ENCODE assay signal across 26 mouse cellular contexts in genomic region chr17:30679612-30680011, GRCm38 (mm10). TPM values are rescaled to one million over a fixed set of nuclear protein-coding genes. Genes with fewer than 3 reads are reported as not detected.
DNase-seq lines count a peak whose midpoint lies in the region; ATAC-seq and TF ChIP-seq lines count a peak whose summit lies in the region.
"Had no signal": no experiment of that assay in that cellular context is flagged by ENCODE, and none has a peak within 500 bp of the region (broad histone marks: within the 10 kb centered on the region; RNA-seq: fewer than 3 reads in every experiment).

No protein-coding gene starts in this region.

- peak; percentile 9; the same call in 1 of the 2 replicates for TF ChIP-seq CTCF in liver, postnatal 0 days (IDR thresholded peaks at IDR 0.05; ENCODE audit: low read depth)
- TF ChIP-seq CTCF in E14TG2a.4 (conservative IDR thresholded peaks at IDR 0.05; ENCODE audit: low read length) = peak; percentile 51

- no peak overlapping the region for H3K4me3 ChIP-seq in liver, postnatal 0 days (ENCODE audit: low read depth, low read length)
- no peak overlapping the region for H3K4me3 ChIP-seq in E14TG2a.4 (replicated peaks; ENCODE audit: low read length)
- H3K4me3 ChIP-seq in heart, embryonic 10.5 days = no peak overlapping the region
- no peak overlapping the region for H3K4me3 ChIP-seq in limb, embryonic 10.5 days
- H3K4me3 ChIP-seq: embryonic facial prominence, embryonic 15.5 days; erythroblast, embryonic 14.5 days; forebrain, embryonic 10.5 days; gastrocnemius, adult 2 months; hindbrain, embryonic 12.5 days had no signal

- no peaks in the 10 kb centered on the region for H3K4me1 ChIP-seq in liver, postnatal 0 days (ENCODE audit: insufficient read depth)
- peaks cover 8% of the 10 kb centered on the region for H3K4me1 ChIP-seq in E14TG2a.4 (replicated peaks; ENCODE audit: low read depth, low read length)
- no peaks in the 10 kb centered on the region for H3K4me1 ChIP-seq in heart, embryonic 10.5 days
- no peaks in the 10 kb centered on the region for H3K4me1 ChIP-seq in limb, embryonic 10.5 days
- H3K4me1 ChIP-seq: embryonic facial prominence, embryonic 15.5 days; forebrain, embryonic 10.5 days; hindbrain, embryonic 12.5 days had no signal

- no peak overlapping the region for H3K4me2 ChIP-seq in liver, postnatal 0 days (ENCODE audit: low read depth, low read length)
- H3K4me2 ChIP-seq: embryonic facial prominence, embryonic 15.5 days; hindbrain, embryonic 12.5 days had no signal

- H3K36me3 ChIP-seq in liver, postnatal 0 days (replicated peaks; ENCODE audit: insufficient read depth, low read length) = no peaks in the 10 kb centered on the region
- peaks cover 84% of the 10 kb centered on the region for H3K36me3 ChIP-seq in E14TG2a.4 (ENCODE audit: insufficient read depth, low read length)
- H3K36me3 ChIP-seq in heart, embryonic 10.5 days = no peaks in the 10 kb centered on the region
- H3K36me3 ChIP-seq in limb, embryonic 10.5 days = no peaks in the 10 kb centered on the region
- H3K36me3 ChIP-seq: embryonic facial prominence, embryonic 15.5 days; forebrain, embryonic 10.5 days; hindbrain, embryonic 12.5 days had no signal

- no peak for ATAC-seq in liver, postnatal 0 days
- ATAC-seq: CD4-positive, CD25-positive, alpha-beta regulatory T cell, adult 4 months; forebrain, embryonic 14.5 days; hindbrain, embryonic 16.5 days; inflammation-experienced regulatory T-cells, adult 6 months had no signal

- no peak overlapping the region for H3K9ac ChIP-seq in liver, postnatal 0 days (replicated peaks)
- H3K9ac ChIP-seq: embryonic facial prominence, embryonic 15.5 days; hindbrain, embryonic 12.5 days had no signal

- 87% methylated on average over 4 of the region's 4 CpGs for WGBS in liver, postnatal 0 days (ENCODE audit: insufficient replicate concordance)
- 89% methylated on average over 4 of the region's 4 CpGs for WGBS in heart, embryonic 10.5 days
- WGBS in limb, embryonic 10.5 days = 95% methylated on average over 4 of the region's 4 CpGs

- H3K9me3 ChIP-seq in liver, postnatal 0 days (ENCODE audit: low read length) = no peaks in the 10 kb centered on the region
- H3K9me3 ChIP-seq in E14TG2a.4 (ENCODE audit: low read length) = 0 out of 2 replicates have a peak, but pooled peaks cover 2% of the 10 kb centered on the region
- H3K9me3 ChIP-seq in heart, embryonic 10.5 days = no peaks in the 10 kb centered on the region
- no peaks in the 10 kb centered on the region for H3K9me3 ChIP-seq in limb, embryonic 10.5 days (replicated peaks)
- H3K9me3 ChIP-seq: embryonic facial prominence, embryonic 15.5 days; hindbrain, embryonic 12.5 days had no signal

- no peak overlapping the region for H3K27ac ChIP-seq in liver, postnatal 0 days (ENCODE audit: low read depth)
- no peak overlapping the region for H3K27ac ChIP-seq in heart, embryonic 10.5 days
- H3K27ac ChIP-seq in limb, embryonic 10.5 days = no peak overlapping the region
- H3K27ac ChIP-seq: embryonic facial prominence, embryonic 15.5 days; forebrain, embryonic 10.5 days; gastrocnemius, adult 2 months; hindbrain, embryonic 12.5 days had no signal

- no peak for DNase-seq in liver, postnatal 0 days
- no peak for DNase-seq in liver
- DNase-seq in 416B (ENCODE audit: low read depth) = peak; percentile 8
- peak; percentile 82 for DNase-seq in R1 (ENCODE audit: low read depth, low spot score)
- DNase-seq in heart, embryonic 10.5 days (ENCODE audit: low spot score) = no peak
- DNase-seq in limb, embryonic 10.5 days (ENCODE audit: low spot score) = no peak
- DNase-seq: adrenal gland, postnatal 10 days; B cell, adult 2 months; cerebellum, adult 11 months; cerebellum, adult 8-10 months; cerebellum, postnatal 14 days; embryo, embryonic 11 days; gastrocnemius, adult 2 months; gastrocnemius, postnatal 25 days; heart, adult 11 months; heart, postnatal 10 days; heart, postnatal 4 days had no signal

- no peak for TF ChIP-seq EP300 in liver, postnatal 0 days (IDR thresholded peaks at IDR 0.05; ENCODE audit: low read depth)

- H3K27me3 ChIP-seq in liver, postnatal 0 days (ENCODE audit: insufficient read depth, low read length) = no peaks in the 10 kb centered on the region
- no peaks in the 10 kb centered on the region for H3K27me3 ChIP-seq in E14TG2a.4 (ENCODE audit: insufficient read depth, low read length)
- H3K27me3 ChIP-seq in heart, embryonic 10.5 days (ENCODE audit: insufficient read depth, poor library complexity, severe bottlenecking) = no peaks in the 10 kb centered on the region
- H3K27me3 ChIP-seq in limb, embryonic 10.5 days (ENCODE audit: low read depth, poor library complexity, severe bottlenecking) = no peaks in the 10 kb centered on the region
- H3K27me3 ChIP-seq: embryonic facial prominence, embryonic 15.5 days; hindbrain, embryonic 12.5 days had no signal

RNA-seq across cellular contexts. Expression of gene Glo1, which starts 52.9 kb away (rescaled TPM):
- 219 and 220 TPM in 2 replicates for polyA plus RNA-seq in liver, postnatal 0 days (2015; fragmentation: Nextera tagmentation; extraction: Ambion mirVana)
- polyA plus RNA-seq in heart, embryonic 10.5 days (2016; fragmentation: Nextera tagmentation; extraction: Ambion mirVana) = 219 and 228 TPM in 2 replicates
- polyA plus RNA-seq in limb, embryonic 10.5 days (2016; fragmentation: Nextera tagmentation; extraction: Ambion mirVana) = 202 and 206 TPM in 2 replicates

RNA-seq across cellular contexts. Expression of gene Dnah8, which starts 55.5 kb away (rescaled TPM):
- polyA plus RNA-seq in liver, postnatal 0 days (2015; fragmentation: Nextera tagmentation; extraction: Ambion mirVana) = 0.63 and 0.64 TPM in 2 replicates
- 3.0 and 3.4 TPM in 2 replicates for polyA plus RNA-seq in heart, embryonic 10.5 days (2016; fragmentation: Nextera tagmentation; extraction: Ambion mirVana)
- polyA plus RNA-seq in limb, embryonic 10.5 days (2016; fragmentation: Nextera tagmentation; extraction: Ambion mirVana) = 0.49 and 0.51 TPM in 2 replicates

Comparison
In these comparisons a context has a peak if more than half of its experiments do, and no peak if none do; other contexts are left out.
1. DNase-seq: peak in 416B (single experiment) and R1 (single experiment); none in liver, postnatal 0 days (single experiment), liver (single experiment), heart, embryonic 10.5 days (single experiment) and limb, embryonic 10.5 days (single experiment).